Mouse (Mus musculus) embryo, embryonic 11.5 days (tissue): ENCODE measurements around the gene Pfdn4.

Experiments
- DNase-seq: peaks from one replicate; pipeline ENCODE4 v3.0.0-alpha.2; 2012; ENCODE audit warnings: low read depth, low spot score

Pfdn4 gene

GRCm38 (mm10) chr2:170497091-170497566 lies 901 bp downstream of the Pfdn4 start, which contains the start of gene Cyp24a1:
Gene Cyp24a1, minus strand, starts transcription at chr2:170497145.
- DNase-seq = no peak

DNA sequence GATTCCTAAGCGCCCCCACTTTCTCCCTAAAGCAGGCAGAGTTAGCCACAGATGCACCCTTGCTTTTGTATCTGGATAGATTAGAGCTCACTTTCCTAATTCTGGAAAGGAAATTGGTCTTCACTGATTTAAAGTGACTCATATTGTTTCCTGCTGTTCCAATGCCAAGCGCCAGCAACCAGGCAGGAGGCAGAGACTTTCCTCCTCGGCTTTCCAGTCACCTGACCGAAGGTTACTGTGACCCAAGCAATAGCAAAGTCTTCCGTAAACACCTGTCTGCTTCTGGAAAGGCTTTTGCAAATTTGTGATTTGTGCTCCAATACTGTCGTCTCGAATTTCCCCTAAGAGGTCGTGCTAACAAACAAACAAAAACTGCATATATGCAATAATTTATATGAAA lies 1.8 kb downstream of the Pfdn4 start:
- DNase-seq = no peak

DNA sequence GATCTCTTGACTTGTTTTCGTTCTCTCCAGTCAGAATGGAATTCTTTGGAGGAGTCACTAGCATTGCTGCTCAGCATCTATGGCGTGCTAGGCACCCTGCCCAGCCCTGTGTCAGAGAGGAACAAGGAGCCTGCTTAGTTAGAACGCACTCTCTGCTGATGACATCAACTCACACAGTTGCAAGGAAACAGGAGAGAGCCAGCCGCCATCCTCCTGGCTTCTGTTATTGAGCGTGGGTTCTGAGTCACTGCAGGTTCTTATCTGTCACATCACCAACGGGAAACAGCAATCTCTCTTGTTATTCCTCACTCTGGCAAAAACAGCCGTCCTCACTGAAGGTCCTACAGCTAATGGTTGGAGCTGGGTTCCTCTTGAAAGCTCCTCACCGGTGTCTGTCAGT lies 7.1 kb downstream of the Pfdn4 start:
- no peak for DNase-seq

DNA sequence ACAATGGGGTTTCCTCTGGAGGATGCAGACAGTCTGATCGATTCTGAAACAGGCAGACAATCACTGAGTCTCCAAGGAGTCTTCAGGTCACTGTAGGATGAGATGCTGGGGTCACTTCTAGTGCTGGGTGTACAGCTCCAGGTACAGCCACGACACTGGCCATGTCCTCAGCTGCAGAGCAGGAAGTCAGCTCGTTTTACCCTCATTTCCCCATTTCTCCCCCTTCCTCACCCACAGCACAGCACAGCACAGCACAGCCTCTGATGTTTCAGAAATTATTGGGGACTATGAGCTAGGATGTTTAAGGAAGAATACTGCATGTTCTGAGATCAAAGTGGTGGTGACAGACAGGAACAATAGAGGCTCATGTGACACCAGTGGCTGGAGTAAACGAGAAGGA lies 7.8 kb downstream of the Pfdn4 start:
- DNase-seq = no peak

DNA sequence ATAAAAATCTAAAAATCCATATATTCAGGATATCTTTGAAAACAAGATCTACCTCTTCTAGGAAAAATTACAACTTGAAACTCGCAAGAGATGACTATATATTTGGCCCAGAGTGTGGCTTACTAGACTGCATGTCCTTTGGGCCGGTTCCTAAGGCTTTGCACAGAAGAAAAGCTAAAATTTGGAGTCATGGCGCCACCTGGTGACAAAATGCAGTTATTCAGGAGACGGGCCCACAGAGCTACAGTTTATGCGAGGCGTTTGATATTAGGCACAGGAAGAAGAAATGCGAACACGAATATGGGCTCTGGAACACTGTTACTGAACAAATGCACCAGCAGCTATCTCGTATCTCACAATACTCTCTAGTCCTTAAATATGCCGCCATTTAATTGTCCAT lies 11.5 kb downstream of the Pfdn4 start:
- DNase-seq = peak; percentile 75

DNA sequence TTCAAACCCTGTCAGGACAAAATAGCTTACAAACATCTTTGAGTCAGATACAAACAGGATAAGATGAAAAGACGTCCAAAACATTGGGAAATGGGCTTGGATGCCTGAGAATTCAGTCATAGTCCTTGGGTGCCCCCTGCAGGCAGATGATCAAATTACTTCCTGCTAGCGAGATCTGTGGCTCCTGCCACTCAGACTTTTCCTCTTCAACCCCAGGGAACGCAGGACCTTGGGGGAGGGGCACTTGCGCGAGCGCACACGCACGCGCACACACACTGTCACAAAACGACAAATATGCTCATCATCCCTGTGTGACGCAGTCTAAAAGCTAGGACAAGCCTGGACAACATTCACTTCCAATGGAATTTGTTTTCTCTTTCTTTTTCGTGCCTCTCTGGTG lies 12.6 kb downstream of the Pfdn4 start:
- peak; percentile 80 for DNase-seq

GRCm38 (mm10) chr2:170511073-170511891 lies 15.1 kb downstream of the Pfdn4 start:
- DNase-seq = peak; percentile 86

- no peak for DNase-seq
Measured at GRCm38 (mm10) chr2:170513756-170514155, 17.5 kb downstream of the Pfdn4 start.

GRCm38 (mm10) chr2:170520321-170520971 lies 24.2 kb downstream of the Pfdn4 start:
- peak; percentile 71 for DNase-seq

DNA sequence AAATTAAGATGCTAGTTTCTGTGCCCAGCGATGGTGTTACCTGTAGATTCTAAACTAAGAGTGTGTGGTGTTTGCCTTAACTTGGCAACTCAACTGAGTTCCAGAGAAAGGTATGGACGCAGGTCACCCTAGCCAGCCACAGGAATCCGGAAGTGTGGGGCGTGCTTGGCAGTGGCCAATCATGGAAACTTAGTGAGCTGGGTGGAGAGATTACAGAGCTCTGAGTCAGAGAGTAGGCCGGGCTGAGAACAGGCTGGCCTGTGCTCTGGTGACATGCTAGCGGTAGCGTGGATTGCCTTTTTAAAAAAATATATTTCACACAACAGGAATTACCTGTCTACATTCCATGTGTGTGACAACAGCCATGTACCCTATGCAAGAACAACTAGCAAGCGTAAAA lies 30.3 kb downstream of the Pfdn4 start:
- no peak for DNase-seq

- DNase-seq = no peak
Measured at GRCm38 (mm10) chr2:170528061-170528460, 31.8 kb downstream of the Pfdn4 start.

DNA sequence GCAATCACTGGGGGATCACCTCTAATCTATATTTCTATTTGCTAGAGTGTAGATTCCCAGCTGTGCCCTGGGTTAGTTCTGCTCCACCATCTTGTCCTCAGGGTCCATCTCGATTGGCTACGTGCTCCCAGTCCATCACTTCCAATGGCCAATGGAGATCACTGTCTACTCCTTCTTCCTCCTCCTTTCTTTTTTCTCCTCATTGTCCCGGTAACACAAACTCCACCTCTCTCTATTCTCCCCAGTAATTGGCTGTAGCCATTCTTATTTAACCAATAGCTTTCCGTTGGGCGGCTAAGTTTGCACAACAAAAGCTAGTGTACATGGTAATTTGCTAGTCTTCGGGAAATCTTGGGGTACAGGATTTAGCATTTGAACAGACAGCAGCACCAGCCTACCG lies 33.5 kb downstream of the Pfdn4 start:
- no peak for DNase-seq

- no peak for DNase-seq
Measured at GRCm38 (mm10) chr2:170530256-170530655, 34.0 kb downstream of the Pfdn4 start.

DNA sequence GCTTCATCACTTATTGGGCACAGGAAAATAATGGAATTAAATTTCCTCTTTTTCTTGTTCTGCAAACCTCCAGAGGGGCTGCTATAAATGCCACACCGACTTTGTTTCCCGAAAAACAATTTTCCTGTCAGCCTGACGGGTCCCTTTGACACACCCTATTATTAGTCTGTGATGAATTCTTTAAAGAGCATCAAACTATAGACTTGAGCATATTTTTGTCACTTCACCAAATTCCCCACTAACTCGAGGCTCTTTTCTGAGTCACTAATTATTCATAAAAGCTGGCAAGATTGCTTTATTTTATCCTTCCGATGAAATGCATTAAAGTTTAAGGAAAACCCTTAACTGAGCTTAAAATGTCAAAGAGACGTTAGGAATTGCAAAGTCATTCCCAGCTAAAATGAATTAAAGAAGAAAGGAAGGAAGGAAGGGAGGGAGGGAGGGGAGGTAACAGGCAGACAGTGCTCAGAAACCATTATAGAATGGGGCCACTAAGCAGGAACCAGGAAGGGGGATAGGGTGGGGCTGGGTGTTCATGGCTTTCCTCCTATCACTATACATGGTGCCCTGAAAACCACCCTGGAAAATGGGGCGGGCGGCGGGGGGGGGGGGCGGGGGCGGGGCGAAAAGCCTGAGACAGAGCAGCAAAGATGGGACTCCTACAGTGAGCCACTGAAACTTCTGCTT lies 38.0 kb downstream of the Pfdn4 start:
- DNase-seq = no peak

DNA sequence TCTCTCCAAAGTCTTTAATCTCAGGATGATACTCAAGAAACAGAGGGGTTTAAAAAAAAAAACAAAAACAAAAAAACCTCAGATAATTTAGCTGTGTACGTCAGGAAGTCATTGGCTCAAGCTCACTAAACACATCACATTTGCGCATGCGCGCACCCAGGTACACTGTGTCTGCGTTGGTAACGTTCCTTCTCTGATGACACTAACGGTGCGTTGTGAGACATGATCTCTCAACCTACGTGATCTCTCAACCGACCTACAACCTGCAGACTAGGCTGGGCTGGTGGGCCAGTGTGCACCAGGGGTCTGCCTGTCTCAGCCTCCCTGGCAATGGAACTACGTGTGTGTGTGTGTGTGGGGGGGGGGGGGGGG lies 38.6 kb downstream of the Pfdn4 start:
- no peak for DNase-seq

DNA sequence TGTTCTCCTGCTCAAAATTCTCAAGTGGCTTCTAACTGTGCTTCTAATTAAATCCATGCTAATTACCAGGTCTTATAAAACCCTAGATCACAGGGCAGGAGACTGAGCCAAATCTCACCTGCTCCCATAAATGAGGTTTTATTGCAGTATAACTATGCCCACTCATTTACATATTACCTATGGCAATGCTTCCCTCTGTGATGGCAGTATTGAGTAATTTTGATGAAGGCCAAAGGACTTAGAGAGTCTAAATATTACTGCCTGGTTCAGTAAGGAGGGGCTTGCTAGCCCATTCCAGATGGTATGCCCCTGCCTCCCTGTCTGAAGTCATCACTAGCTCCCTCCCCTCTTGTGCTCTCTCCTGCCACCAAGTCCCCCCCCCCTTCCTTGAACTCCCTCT lies 39.6 kb downstream of the Pfdn4 start:
- no peak for DNase-seq

DNA sequence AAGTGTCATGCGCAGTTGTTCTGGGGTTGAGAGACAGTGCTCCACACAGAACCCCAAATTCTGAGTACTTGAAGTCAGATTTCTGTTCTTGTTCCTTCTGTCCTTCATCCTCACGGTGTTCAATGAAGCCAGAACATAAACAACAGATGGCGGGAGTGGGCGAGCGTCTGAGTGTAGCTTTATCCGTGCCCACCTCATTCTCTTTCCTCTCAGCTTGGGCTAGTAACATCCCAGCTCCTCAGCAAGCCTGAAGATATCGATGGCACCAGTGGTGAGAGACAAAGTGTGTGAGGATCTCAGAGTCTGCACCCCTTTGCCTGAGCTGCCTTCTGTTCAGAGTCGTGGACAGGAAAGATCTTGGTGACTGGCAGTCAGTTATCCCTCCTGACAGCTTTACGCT lies 43.0 kb downstream of the Pfdn4 start:
- no peak for DNase-seq

DNA sequence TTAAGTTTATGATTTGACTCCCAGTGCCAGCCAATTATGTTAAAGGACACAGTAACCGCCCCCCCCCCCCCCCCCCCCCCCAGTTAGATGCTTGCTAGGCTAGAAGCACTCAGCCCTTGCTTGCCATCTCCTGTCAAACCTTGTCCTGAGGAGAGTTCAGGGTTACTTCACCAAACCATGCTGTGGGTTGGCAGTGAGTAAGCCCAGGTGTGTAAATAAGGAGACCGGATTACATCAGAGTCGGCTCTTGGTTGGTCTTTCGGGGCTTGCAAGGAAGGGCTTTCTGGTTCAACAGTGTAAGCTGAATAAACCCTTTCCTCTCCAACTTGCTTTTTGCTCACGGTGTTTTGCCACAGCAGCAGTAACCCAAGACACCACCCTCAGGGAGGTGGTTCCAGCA lies 47.4 kb downstream of the Pfdn4 start:
- DNase-seq = no peak

- DNase-seq = no peak
Measured at GRCm38 (mm10) chr2:170544159-170544558, 47.9 kb downstream of the Pfdn4 start.

DNA sequence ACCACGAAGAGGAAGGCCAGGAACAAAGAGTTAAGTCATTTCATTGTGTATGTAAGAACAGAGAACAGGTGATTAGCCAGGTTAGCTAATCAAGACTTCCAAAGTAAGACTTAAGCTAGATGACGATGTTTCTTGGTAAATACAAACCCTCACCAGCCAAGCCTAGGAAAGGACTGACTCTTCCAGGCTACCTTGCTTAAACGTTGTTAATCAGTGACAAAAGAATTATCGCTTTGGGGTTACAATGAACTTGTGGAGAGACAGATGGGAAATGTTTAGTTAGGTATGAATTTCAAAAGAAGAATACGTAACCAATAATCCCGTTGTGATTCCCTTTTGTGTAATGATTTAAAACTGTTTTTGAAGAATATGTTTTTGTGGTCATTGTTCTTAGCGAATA lies 48.7 kb downstream of the Pfdn4 start:
- no peak for DNase-seq

- DNase-seq = no peak
Measured at GRCm38 (mm10) chr2:170545745-170546144, 49.5 kb downstream of the Pfdn4 start.

- peak; percentile 37 for DNase-seq
Measured at GRCm38 (mm10) chr2:170547526-170547925, 51.3 kb downstream of the Pfdn4 start.

GRCm38 (mm10) chr2:170548046-170548445 lies 51.8 kb downstream of the Pfdn4 start:
- DNase-seq = no peak
